Mouse (Mus musculus): ENCODE data around the gene Baiap2l2.

Baiap2l2 gene

GRCm38 (mm10) chr15:79285399-79285798 is at the start of gene Baiap2l2:
TSS of gene Baiap2l2 (minus strand) at chr15:79285537.
- in situ Hi-C loops (cut with MboI, MseI) = no loop called here

GRCm38 (mm10) chr15:79333409-79333808 is 48.1 kb upstream of the Baiap2l2 start:
- in situ Hi-C loops (cut with MboI, MseI) = no loop called here

DNA sequence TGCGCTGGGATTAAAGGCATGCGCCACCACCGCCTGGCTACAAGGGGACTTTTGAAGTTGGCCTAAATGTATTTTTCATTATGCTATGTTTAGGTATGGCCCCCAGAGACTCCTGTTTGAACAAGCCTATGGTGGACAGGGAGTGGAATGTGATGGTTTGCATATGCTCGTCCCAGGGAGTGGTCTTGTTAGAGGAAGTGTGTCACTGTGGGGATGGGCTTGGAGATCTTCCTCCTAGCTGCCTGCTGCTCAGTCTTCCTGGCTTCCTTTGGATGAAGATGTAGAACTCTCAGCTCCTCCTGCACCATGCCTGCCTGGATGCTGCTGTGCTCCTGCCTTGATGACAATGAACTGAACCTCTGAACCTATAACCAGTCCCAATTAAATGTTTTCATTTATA is 45.2 kb upstream of the Baiap2l2 start:
- in situ Hi-C loops (cut with MboI, MseI) = no loop called here

GRCm38 (mm10) chr15:79329979-79330363 is 44.6 kb upstream of the Baiap2l2 start:
- in situ Hi-C loops (cut with MboI, MseI) = no loop called here

GRCm38 (mm10) chr15:79329346-79329978 is 44.1 kb upstream of the Baiap2l2 start:
- in situ Hi-C loops (cut with MboI, MseI) = no loop called here

GRCm38 (mm10) chr15:79328939-79329275 is 43.6 kb upstream of the Baiap2l2 start:
- in situ Hi-C loops (cut with MboI, MseI) = no loop called here

- in situ Hi-C loops (cut with MboI, MseI) = no loop called here
Measured at GRCm38 (mm10) chr15:79328058-79328938, 43.0 kb upstream of the Baiap2l2 start, which contains the start of gene Pla2g6. TSS of gene Pla2g6 (minus strand) at chr15:79328390.

GRCm38 (mm10) chr15:79326971-79327961 is 41.9 kb upstream of the Baiap2l2 start:
- in situ Hi-C loops (cut with MboI, MseI) = no loop called here

- in situ Hi-C loops (cut with MboI, MseI) = no loop called here
Measured at GRCm38 (mm10) chr15:79326264-79326663, 40.9 kb upstream of the Baiap2l2 start.

- in situ Hi-C loops (cut with MboI, MseI) = no loop called here
Measured at GRCm38 (mm10) chr15:79325742-79326141, 40.4 kb upstream of the Baiap2l2 start.

DNA sequence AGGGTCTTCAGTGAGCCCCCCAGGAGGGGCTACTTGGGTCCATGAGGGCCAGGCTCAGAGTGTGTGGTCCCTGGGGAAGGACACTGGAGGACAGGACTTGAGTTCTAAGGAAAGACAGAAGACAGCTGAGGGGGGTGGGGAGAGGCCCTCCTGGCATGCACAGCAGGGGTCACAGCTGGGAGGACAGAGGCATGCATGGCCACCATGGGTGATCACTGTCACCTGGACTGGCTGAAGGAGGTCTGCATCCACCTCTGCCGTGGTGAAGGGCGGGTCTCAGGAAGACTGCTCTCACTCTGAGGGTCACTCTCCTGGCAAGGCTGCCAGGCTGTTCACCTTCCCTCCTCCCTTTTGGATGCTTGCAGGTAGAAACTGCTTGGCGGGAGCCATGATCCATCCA is 39.0 kb upstream of the Baiap2l2 start:
- in situ Hi-C loops (cut with MboI, MseI) = no loop called here

DNA sequence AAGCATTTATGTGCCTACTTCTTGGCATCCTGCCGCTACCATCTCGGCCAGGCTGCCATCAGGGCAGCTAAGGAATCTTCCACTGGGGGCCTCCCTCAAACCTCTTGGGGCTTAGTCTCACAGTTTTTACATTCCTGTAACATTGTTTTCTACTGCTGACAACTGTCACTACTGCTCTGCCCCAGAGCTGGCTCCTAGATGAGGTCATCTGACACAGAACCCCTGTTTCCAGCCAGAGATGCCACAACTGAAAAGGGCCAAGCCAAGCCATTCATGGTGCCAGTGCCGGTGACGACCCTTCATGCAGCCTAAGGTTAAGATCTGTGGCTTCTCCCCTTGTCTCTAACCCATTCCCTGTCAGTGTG is 38.4 kb upstream of the Baiap2l2 start:
- in situ Hi-C loops (cut with MboI, MseI) = no loop called here

DNA sequence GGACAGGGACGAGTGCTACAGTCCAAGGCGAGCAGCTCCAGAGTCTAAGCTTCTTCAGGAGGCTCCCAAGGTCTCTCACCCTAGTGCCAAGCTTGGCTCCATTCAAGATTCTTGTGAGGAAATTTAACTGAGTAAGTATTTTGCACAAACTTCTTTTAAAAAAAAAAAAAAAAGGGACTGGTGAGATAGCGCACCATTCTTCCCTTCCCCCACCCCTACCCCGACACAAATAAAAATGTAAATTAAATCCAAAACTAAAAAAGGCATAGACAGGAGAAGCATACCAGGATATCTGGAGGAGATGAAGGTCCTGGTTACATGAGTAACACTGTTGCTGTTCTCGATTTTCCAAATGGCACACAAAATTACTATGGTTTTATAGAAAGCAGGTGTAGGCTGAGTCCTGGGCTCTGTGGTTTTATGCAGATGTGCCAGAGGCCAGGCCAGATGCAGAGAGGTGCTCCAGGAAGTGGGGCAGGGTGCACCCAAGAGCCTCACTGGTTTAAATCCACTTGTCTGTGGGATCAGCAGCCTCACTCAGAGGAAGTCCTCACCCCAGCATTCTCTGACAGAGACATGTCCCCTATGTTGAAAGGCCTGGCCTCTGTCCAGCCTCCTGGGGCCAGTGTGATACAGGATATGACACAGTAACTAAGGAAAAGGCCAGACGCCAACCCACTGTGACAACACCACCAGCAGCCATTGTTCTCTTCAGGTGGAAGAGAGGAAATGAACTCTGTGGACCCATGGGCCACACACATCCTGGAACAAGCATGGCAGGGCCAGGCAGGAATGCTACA is 37.9 kb upstream of the Baiap2l2 start:
- in situ Hi-C loops (cut with MboI, MseI) = no loop called here

- in situ Hi-C loops (cut with MboI, MseI) = no loop called here
Measured at GRCm38 (mm10) chr15:79322281-79322990, 37.1 kb upstream of the Baiap2l2 start.

DNA sequence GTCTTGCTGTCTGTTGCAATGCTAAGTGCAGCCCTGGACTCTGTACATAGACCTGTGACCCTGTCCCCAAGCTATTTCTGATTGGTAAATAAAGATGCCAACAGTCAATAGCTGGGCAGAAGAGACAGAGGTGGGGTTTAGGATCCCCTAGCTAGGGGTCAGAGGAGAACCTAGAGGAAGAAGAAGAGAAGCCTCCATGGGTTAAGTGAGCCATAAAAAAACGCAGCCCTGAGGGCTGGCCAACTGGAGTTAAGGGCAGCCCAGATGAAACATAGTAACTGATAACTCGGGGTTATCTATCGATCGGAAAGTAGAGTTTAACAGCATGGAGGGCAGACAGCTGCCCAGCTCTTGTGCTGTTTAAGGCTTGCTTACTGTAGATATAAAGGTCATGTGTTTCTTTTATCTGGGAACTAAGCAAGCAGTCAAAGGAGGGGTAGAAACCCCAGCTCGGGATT is 36.4 kb upstream of the Baiap2l2 start:
- in situ Hi-C loops (cut with MboI, MseI) = no loop called here

GRCm38 (mm10) chr15:79313848-79314369 is 28.6 kb upstream of the Baiap2l2 start:
- in situ Hi-C loops (cut with MboI, MseI) = no loop called here

GRCm38 (mm10) chr15:79307861-79308260 is 22.5 kb upstream of the Baiap2l2 start:
- in situ Hi-C loops (cut with MboI, MseI) = no loop called here

- in situ Hi-C loops (cut with MboI, MseI) = no loop called here
Measured at GRCm38 (mm10) chr15:79306043-79306637, 20.8 kb upstream of the Baiap2l2 start.

- in situ Hi-C loops (cut with MboI, MseI) = no loop called here
Measured at GRCm38 (mm10) chr15:79304832-79305231, 19.5 kb upstream of the Baiap2l2 start.

DNA sequence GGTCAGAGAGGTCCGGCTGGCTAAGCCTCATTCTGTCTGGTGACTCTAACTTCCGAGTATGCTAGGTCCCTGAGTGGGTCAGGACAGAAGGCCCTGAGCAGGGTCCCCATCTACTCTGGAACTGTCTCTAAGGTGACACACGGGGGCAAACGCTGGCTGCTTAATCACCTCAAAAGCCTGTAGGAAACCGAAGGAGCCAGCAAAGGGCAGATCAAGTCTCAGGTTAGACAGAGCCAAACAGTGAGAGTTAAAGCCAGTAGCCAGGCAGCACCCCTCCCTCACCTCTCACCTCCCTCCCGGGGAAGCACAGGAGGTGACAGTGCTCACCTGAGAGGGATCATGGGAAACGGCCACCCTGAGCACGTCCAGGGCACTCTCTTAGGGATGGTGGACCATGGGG is 18.4 kb upstream of the Baiap2l2 start:
- in situ Hi-C loops (cut with MboI, MseI) = no loop called here
